Mouse (Mus musculus) small intestine, adult 2 months (tissue): Measurements from ENCODE around the gene Klk1. TPM values are rescaled to one million over a fixed set of nuclear protein-coding genes. Genes with fewer than 3 reads are reported as not detected.
"Not testable (repeated sequence)": the region's sequence is repeated elsewhere in the genome, so short reads cannot be mapped to it uniquely, and the experiment has no call there.

Experiments
- H3K27ac ChIP-seq: fragments of 200-500 bp; 2 replicates; pipeline ENCODE4 v1.5.1; 2012; ENCODE audit warnings: low read depth, low read length, control low read depth, inconsistent platforms; ENCODE audit not compliant: insufficient read depth
- H3K27me3 ChIP-seq: fragments of 200-500 bp; 2 replicates; pipeline ENCODE4 v1.6.1; 2012; ENCODE audit warnings: mild to moderate bottlenecking, moderate library complexity, low read length, inconsistent platforms; ENCODE audit not compliant: control insufficient read depth, insufficient read depth
- H3K36me3 ChIP-seq: fragments of 200-500 bp; 2 replicates; pipeline ENCODE4 v1.6.1; 2012; ENCODE audit warnings: mild to moderate bottlenecking, low read length, control low read depth, inconsistent platforms; ENCODE audit not compliant: control insufficient read depth, insufficient read depth
- H3K4me1 ChIP-seq: fragments of 200-500 bp; 2 replicates; pipeline ENCODE4 v1.6.1; 2012; ENCODE audit warnings: low read length, inconsistent platforms, mixed read lengths; ENCODE audit not compliant: control insufficient read depth, insufficient read depth, insufficient read length
- H3K4me3 ChIP-seq: fragments of 200-500 bp; 2 replicates; pipeline ENCODE4 v1.5.1; 2012; ENCODE audit warnings: low read depth, mild to moderate bottlenecking, control low read depth, inconsistent platforms, low read length, moderate library complexity
- CTCF ChIP-seq: fragments of 200-500 bp; IDR thresholded peaks from 2 replicates; pipeline ENCODE4 v1.5.1; 2012; ENCODE audit warnings: low read depth, mild to moderate bottlenecking, control low read depth, inconsistent platforms, low read length, moderate library complexity, mixed read lengths; ENCODE audit not compliant: insufficient replicate concordance, insufficient read length; ENCODE audit errors: extremely low read depth
- POLR2A ChIP-seq: fragments of 200-500 bp; IDR thresholded peaks from 2 replicates; pipeline ENCODE4 v1.6.1; 2012; ENCODE audit warnings: low read depth, mild to moderate bottlenecking, control low read depth, inconsistent platforms, low read length, moderate library complexity
- WGBS: fragments of 180-500 bp; shearing (Covaris S2); methylation state at CpG from one replicate; pipeline ENCODE4 v1.1.7; 2018; 5-methylcytosine and 5-hydroxymethylcytosine counted together
- polyA plus RNA-seq: library from polyadenylated mRNA; depleted of rRNA; stranded (reverse); fragments of >200 nt; gene quantifications from 2 replicates; pipeline ENCODE4 v1.2.3, GENCODE M21; 2012

Gene Klk1
- polyA plus RNA-seq, 1 experiment: 153 TPM

DNA sequence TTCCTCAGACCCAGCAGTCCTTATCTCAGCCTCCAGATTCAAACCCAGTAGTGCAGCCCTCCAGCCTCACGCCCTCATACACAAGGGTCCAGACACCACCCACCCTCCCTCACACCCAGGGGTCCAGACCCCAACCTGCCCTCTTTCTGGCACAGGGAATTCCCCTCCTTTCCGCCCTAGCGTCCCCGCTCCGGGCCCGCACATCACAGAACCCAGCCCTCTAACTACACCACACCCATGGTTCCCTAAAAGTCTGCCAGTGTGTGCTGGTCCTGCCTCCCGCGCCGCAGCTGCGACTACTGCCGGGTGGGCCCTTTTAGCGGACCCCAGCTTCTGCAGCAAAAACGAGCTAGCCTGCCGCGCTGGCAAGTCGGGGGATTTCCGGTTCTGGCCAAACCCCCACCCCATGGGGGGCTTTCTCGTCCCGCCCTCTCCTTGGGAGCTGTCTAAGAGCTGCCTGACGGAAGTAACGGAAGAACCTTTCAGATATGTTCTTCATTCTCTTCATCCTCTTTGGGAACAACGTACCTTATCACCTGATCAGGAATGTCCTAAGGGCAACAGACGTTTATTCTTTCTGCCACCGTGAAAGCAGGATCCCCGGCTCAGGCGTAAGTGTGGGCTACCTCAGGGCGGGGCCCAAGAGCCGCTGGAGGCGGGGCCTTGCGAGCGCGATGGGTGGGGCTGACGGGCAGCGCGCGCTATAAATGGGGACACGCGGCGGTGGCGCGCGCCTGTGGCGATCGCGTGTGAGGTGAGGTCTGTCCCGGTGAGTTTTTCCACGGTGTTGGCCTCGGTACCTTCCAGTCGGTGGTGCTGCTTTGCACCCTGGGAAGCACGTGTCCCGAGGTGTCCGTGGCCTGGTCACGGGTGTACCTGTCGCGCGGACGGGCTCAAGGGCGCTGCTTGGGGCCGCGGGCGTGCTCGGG lies 21.2 kb downstream of the Klk1 start, which contains the start of the genes 1700028J19Rik and 2410002F23Rik:
Gene 1700028J19Rik, minus strand, starts transcription at position 641 of the 929 bp plus-strand sequence.
Gene 2410002F23Rik, plus strand, starts transcription at position 668 of the 929 bp plus-strand sequence.
- Histone ChIP-seq H3K36me3 (peaks cover 20% of the 10 kb centered on the region), H3K4me1 (peaks cover 5% of the 10 kb centered on the region), H3K27me3 (no peaks in the 10 kb centered on the region), H3K27ac (peak within 1 kb of the TSS; percentile 57), H3K4me3 (peak within 1 kb of the TSS; percentile 75)
- TF ChIP-seq POLR2A (peak; percentile 91), CTCF (no peak)
- WGBS: under 1% methylated on average over 62 of the region's 62 CpGs

DNA sequence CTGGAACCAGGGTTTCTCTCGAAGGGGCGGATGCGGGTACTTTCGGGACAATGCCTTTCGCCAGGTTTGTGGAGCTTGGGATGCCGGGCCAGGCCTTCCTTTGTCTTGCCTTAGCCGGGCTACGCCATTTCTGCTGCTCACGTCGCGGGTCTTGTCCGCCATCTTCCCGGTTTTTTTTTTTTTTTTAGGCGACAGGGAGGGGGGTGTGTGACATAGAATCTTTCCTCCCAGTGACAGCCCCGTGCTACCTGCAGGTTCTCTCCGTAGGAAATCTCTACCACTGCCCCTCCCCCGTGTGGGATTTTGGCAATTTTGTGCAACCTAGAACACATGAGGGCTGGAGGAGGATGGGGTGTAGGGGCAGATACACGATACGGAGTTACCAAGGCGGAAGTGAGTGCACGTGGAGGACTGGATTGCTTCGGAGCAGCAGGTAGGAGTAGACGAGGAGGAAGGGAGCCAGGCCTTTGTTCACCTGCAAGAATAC lies 21.9 kb downstream of the Klk1 start:
- TF ChIP-seq CTCF (no peak), POLR2A (no peak)
- peak overlapping the region; percentile 75 for H3K4me3 ChIP-seq
- WGBS: under 1% methylated on average over 23 of the region's 23 CpGs
- H3K27ac ChIP-seq: peak overlapping the region; percentile 24; the same call in 1 of the 2 replicates
- peaks cover 5% of the 10 kb centered on the region for H3K4me1 ChIP-seq
- H3K27me3 ChIP-seq: no peaks in the 10 kb centered on the region
- H3K36me3 ChIP-seq: peaks cover 21% of the 10 kb centered on the region

DNA sequence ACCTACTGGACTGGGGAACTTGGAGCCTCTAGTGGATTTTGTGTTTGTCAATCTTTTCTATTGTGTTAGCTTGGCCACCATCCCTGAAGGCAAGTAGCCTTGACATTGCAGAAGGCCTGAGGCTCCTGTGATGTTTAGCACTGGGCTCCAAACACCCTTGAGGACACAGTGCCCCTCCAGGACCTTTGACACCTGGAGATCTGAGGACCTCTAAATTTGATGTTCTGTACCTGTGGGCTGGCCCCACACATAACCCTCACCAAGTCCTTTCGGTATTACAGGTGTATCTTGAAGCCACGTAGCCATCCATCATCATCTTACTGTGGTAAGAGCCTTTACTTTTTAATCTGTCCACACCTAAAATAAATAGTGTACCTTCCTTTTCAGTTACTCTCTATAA lies 22.8 kb downstream of the Klk1 start:
- Histone ChIP-seq H3K36me3 (peaks cover 30% of the 10 kb centered on the region), H3K4me1 (peaks cover 5% of the 10 kb centered on the region), H3K4me3 (no peak overlapping the region), H3K27ac (no peak overlapping the region), H3K27me3 (no peaks in the 10 kb centered on the region)
- 65% methylated on average over 2 of the region's 2 CpGs for WGBS
- no peak for TF ChIP-seq POLR2A
- TF ChIP-seq CTCF: no peak

DNA sequence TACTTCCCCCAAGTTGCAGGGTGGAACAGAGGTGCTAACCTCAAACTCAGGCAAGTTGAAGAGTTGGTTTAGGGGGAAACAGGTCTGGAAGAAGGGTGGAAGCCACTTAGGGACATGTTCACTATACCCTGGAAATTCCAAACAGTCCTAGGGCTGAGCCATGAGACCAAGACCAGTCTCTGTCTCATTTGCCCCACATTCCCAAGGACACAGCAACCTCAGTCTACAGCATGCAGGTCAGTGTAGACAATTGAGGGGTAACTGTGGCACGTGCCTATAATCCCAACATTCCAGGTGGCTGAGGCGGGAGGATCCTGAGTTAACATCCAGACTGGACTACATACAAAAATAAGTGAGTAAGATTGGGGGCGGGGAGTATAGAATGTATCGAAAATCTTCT lies 24.1 kb downstream of the Klk1 start:
- Histone ChIP-seq H3K4me1 (peaks cover 5% of the 10 kb centered on the region), H3K4me3 (no peak overlapping the region), H3K27me3 (no peaks in the 10 kb centered on the region), H3K36me3 (peaks cover 32% of the 10 kb centered on the region), H3K27ac (no peak overlapping the region)
- TF ChIP-seq POLR2A (no peak), CTCF (no peak)
- 84% methylated on average over 4 of the region's 4 CpGs for WGBS

DNA sequence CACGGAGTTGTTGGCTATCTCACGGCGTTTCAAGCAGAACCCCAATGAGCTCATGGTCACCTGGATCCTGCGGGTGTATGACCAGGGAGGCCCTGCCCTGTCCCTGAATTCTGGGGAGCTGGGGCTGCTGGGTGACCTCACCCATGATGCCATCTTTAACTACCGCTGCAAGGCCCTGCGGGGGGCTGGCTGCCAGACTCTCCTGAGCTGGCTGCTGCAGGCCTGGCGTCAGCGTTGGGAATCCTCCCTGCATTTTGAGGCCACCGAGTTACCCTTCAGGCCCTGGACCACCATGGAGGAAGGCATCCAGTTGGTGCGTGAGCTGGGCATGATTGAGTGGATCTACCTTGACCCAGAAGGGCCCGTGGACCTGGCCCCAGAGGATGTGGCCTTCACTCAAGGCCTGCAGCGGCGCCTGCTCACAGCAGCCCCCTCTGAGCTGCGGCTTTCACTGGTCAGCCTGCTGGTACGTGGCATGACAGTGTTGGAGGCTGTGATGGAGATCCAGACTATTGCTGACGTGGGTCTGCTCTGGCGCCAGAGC lies 25.6 kb downstream of the Klk1 start:
- not testable (repeated sequence) for H3K27me3 ChIP-seq, H3K4me3 ChIP-seq, H3K27ac ChIP-seq, H3K4me1 ChIP-seq
- 85% methylated on average over 17 of the region's 17 CpGs for WGBS
- peaks cover 32% of the 10 kb centered on the region for H3K36me3 ChIP-seq

GRCm38 (mm10) chr7:44253023-44253616 lies 28.0 kb downstream of the Klk1 start:
- H3K36me3 ChIP-seq: peaks cover 32% of the 10 kb centered on the region
- no peaks in the 10 kb centered on the region; the same call in 1 of the 2 replicates for H3K4me1 ChIP-seq
- 70% methylated on average over 15 of the region's 15 CpGs for WGBS
- no peaks in the 10 kb centered on the region for H3K27me3 ChIP-seq
- no peak for TF ChIP-seq CTCF
- TF ChIP-seq POLR2A: no peak
- no peak overlapping the region for H3K27ac ChIP-seq
- no peak overlapping the region for H3K4me3 ChIP-seq

DNA sequence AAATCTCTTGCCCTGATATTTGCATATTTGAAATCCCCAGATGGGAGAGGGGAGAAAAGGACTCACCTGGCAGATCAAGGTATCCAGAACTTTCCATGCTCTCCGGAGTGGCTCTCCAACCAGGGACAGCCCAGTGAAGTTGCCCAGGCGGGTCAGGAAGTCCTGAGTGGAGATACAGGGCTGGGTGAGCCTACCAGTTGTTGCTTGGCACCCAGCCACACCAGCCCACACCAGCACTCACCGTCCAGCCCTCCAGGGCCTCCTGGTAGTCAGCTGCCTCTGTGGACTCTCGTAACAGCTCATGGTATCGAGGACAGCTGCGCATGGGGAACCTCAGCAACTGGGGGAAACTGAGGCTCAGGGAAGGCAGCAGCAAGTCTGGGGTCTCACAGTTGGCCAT lies 29.8 kb downstream of the Klk1 start:
- Histone ChIP-seq H3K4me1 (no peaks in the 10 kb centered on the region; the same call in 1 of the 2 replicates), H3K27ac (no peak overlapping the region), H3K36me3 (peaks cover 20% of the 10 kb centered on the region), H3K27me3 (no peaks in the 10 kb centered on the region), H3K4me3 (no peak overlapping the region)
- WGBS: 67% methylated on average over 6 of the region's 6 CpGs
- TF ChIP-seq POLR2A (no peak), CTCF (no peak)
